Mouse (Mus musculus): ENCODE measurements at regions not wholly inside any gene's neighbourhood (a gene's known extent, or its start where the extent isn't known, plus 50 kb on each side); places are given as distances from the start of the nearest gene placed in this dataset.

- Histone ChIP-seq H3K4me1 (ENCODE audit: control insufficient read depth, insufficient read depth, low read length) (no peaks in the 10 kb centered on the region), H3K36me3 (ENCODE audit: control insufficient read depth, insufficient read depth, low read length) (no peaks in the 10 kb centered on the region), H3K4me3 (ENCODE audit: insufficient read depth, low read depth, low read length) (no peak overlapping the region), H3K27me3 (replicated peaks; ENCODE audit: control insufficient read depth, insufficient read depth, low read length) (no peaks in the 10 kb centered on the region), H3K27ac (ENCODE audit: insufficient read depth, low read depth, low read length) (no peak overlapping the region)
- TF ChIP-seq CTCF (conservative IDR thresholded peaks at IDR 0.05; ENCODE audit: insufficient read depth, insufficient read length, low read depth, low read length): no peak
- no peak for TF ChIP-seq POLR2A (IDR thresholded peaks at IDR 0.05; ENCODE audit: low read depth, low read length)
- WGBS: 79% methylated on average over 5 of the region's 5 CpGs
- no peak for DNase-seq
Observed at GRCm38 (mm10) chr12:57949886-57950285, 261.7 kb upstream of the Sstr1 start.

GRCm38 (mm10) chr12:57958527-57958926, 253.0 kb upstream of the Sstr1 start:
- WGBS: 91% methylated on average over 2 of the region's 2 CpGs
- no peaks in the 10 kb centered on the region for H3K36me3 ChIP-seq (ENCODE audit: control insufficient read depth, insufficient read depth, low read length)
- H3K4me1 ChIP-seq (ENCODE audit: control insufficient read depth, insufficient read depth, low read length): no peaks in the 10 kb centered on the region
- H3K4me3 ChIP-seq (ENCODE audit: insufficient read depth, low read depth, low read length): no peak overlapping the region
- H3K27ac ChIP-seq (ENCODE audit: insufficient read depth, low read depth, low read length): no peak overlapping the region
- DNase-seq: no peak
- TF ChIP-seq CTCF (conservative IDR thresholded peaks at IDR 0.05; ENCODE audit: insufficient read depth, insufficient read length, low read depth, low read length) (no peak), POLR2A (IDR thresholded peaks at IDR 0.05; ENCODE audit: low read depth, low read length) (no peak)
- no peaks in the 10 kb centered on the region for H3K27me3 ChIP-seq (replicated peaks; ENCODE audit: control insufficient read depth, insufficient read depth, low read length)

- H3K4me1 ChIP-seq (ENCODE audit: control insufficient read depth, insufficient read depth, low read length): no peaks in the 10 kb centered on the region
- H3K27ac ChIP-seq (ENCODE audit: insufficient read depth, low read depth, low read length): no peak overlapping the region
- no peaks in the 10 kb centered on the region for H3K27me3 ChIP-seq (replicated peaks; ENCODE audit: control insufficient read depth, insufficient read depth, low read length)
- DNase-seq: no peak
- no peak overlapping the region for H3K4me3 ChIP-seq (ENCODE audit: insufficient read depth, low read depth, low read length)
- TF ChIP-seq POLR2A (IDR thresholded peaks at IDR 0.05; ENCODE audit: low read depth, low read length) (no peak), CTCF (conservative IDR thresholded peaks at IDR 0.05; ENCODE audit: insufficient read depth, insufficient read length, low read depth, low read length) (no peak)
- 85% methylated on average over 6 of the region's 6 CpGs for WGBS
- H3K36me3 ChIP-seq (ENCODE audit: control insufficient read depth, insufficient read depth, low read length): no peaks in the 10 kb centered on the region
Observed at GRCm38 (mm10) chr12:57960171-57960570, 251.4 kb upstream of the Sstr1 start.

GRCm38 (mm10) chr12:57969168-57969567, 242.4 kb upstream of the Sstr1 start:
- DNase-seq: no peak
- H3K27me3 ChIP-seq (replicated peaks; ENCODE audit: control insufficient read depth, insufficient read depth, low read length): no peaks in the 10 kb centered on the region
- no peaks in the 10 kb centered on the region for H3K36me3 ChIP-seq (ENCODE audit: control insufficient read depth, insufficient read depth, low read length)
- no peak overlapping the region for H3K27ac ChIP-seq (ENCODE audit: insufficient read depth, low read depth, low read length)
- H3K4me3 ChIP-seq (ENCODE audit: insufficient read depth, low read depth, low read length): no peak overlapping the region
- H3K4me1 ChIP-seq (ENCODE audit: control insufficient read depth, insufficient read depth, low read length): no peaks in the 10 kb centered on the region
- TF ChIP-seq CTCF (conservative IDR thresholded peaks at IDR 0.05; ENCODE audit: insufficient read depth, insufficient read length, low read depth, low read length) (no peak), POLR2A (IDR thresholded peaks at IDR 0.05; ENCODE audit: low read depth, low read length) (no peak)
- 65% methylated on average over 3 of the region's 3 CpGs for WGBS

- no peaks in the 10 kb centered on the region for H3K36me3 ChIP-seq (ENCODE audit: control insufficient read depth, insufficient read depth, low read length)
- no peaks in the 10 kb centered on the region for H3K27me3 ChIP-seq (replicated peaks; ENCODE audit: control insufficient read depth, insufficient read depth, low read length)
- no peaks in the 10 kb centered on the region for H3K4me1 ChIP-seq (ENCODE audit: control insufficient read depth, insufficient read depth, low read length)
- DNase-seq: no peak
- H3K4me3 ChIP-seq (ENCODE audit: insufficient read depth, low read depth, low read length): no peak overlapping the region
- H3K27ac ChIP-seq (ENCODE audit: insufficient read depth, low read depth, low read length): no peak overlapping the region
- TF ChIP-seq POLR2A (IDR thresholded peaks at IDR 0.05; ENCODE audit: low read depth, low read length) (no peak), CTCF (conservative IDR thresholded peaks at IDR 0.05; ENCODE audit: insufficient read depth, insufficient read length, low read depth, low read length) (no peak)
- 83% methylated on average over 4 of the region's 4 CpGs for WGBS
Observed at GRCm38 (mm10) chr12:57970163-57970562, 241.4 kb upstream of the Sstr1 start.

GRCm38 (mm10) chr12:57972484-57972883, 239.1 kb upstream of the Sstr1 start:
- no peak overlapping the region for H3K4me3 ChIP-seq (ENCODE audit: insufficient read depth, low read depth, low read length)
- no peak for DNase-seq
- 64% methylated on average over 2 of the region's 2 CpGs for WGBS
- no peaks in the 10 kb centered on the region for H3K36me3 ChIP-seq (ENCODE audit: control insufficient read depth, insufficient read depth, low read length)
- H3K27ac ChIP-seq (ENCODE audit: insufficient read depth, low read depth, low read length): no peak overlapping the region
- TF ChIP-seq POLR2A (IDR thresholded peaks at IDR 0.05; ENCODE audit: low read depth, low read length): no peak
- no peak for TF ChIP-seq CTCF (conservative IDR thresholded peaks at IDR 0.05; ENCODE audit: insufficient read depth, insufficient read length, low read depth, low read length)
- H3K27me3 ChIP-seq (replicated peaks; ENCODE audit: control insufficient read depth, insufficient read depth, low read length): no peaks in the 10 kb centered on the region
- no peaks in the 10 kb centered on the region for H3K4me1 ChIP-seq (ENCODE audit: control insufficient read depth, insufficient read depth, low read length)
